Mouse (Mus musculus): ENCODE data around the gene Rnf216. TPM values are rescaled to one million over a fixed set of nuclear protein-coding genes. Genes with fewer than 3 reads are reported as not detected.

The Rnf216 gene
- 8.7 and 9.7 TPM in 2 replicates for polyA plus RNA-seq (2012; rRNA removed)
- polyA plus RNA-seq (2014; fragmentation: Nextera tagmentation; extraction: Ambion mirVana) = 10.8 and 12.3 TPM in 2 replicates

DNA sequence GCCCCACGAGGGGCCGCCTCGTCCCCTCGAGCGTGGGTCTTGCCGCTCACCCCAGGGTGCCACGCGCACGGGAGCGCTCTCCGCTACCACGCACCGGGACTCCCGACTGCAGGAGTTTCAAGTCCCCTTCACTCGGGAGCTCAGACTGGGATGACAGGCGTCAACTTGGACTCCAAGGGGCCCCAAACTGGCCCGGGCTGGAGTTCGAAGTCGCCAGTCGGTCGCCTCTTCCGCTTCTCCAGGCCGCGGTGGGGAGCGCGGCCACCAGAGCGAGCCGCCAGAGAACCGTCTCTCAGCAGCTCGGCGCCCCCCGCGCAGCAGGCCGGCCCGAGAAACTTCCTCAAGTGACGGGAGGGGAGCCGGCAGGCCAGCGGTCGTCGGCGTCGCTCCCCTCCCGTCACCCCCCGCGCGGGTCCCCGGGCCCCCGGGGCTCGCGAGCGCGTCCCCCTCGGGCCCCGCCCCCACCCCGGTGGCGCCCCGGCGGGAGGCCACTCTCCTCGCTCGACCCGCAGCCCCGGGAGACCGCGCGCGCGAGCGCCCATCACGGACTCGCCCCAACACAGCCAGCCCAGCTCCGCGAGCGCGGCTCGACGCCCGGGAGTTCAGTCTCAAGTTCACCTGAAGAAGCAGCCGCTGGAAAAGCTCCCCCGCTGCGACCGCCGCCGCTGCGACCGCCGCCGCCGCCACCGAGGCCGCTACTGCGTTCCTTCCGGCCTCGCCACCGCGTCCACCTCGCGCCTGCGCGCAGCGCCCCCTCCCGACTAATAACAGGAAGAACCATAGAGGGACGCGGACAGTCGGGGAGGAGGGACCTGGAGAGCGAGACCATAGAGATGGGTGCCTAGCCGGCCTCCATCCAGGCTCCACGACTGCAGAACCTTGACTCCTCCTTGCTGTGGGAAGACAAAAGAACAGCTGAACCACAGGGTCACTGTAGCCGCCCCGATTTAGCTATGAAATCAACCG is at the start of gene Rnf216:
Rnf216 (minus strand) TSS at position 714 of the 966 bp plus-strand sequence.
- Histone ChIP-seq H3K9ac (replicated peaks) (peak within 1 kb of the TSS; percentile 86), H3K36me3 (replicated peaks; ENCODE audit: control insufficient read depth, insufficient read depth, low read depth) (no peaks in the 10 kb centered on the region), H3K4me1 (replicated peaks; ENCODE audit: control insufficient read depth in 2 of 2, insufficient read depth in 2 of 2, low read length in 1 of 2) (peaks cover 23 to 25% of the 10 kb centered on the region in 2 experiments), H3K4me3 (ENCODE audit: insufficient read depth in 1 of 2, low read depth in 2 of 2, low read length in 2 of 2) (peak within 1 kb of the TSS; percentile 78 to 93), H3K9me3 (ENCODE audit: control insufficient read depth, low read length) (no peaks in the 10 kb centered on the region; the same call in 1 of the 2 replicates), H3K4me2 (ENCODE audit: low read depth) (peak within 1 kb of the TSS; percentile 94), H3K27me3 (ENCODE audit: control insufficient read depth, insufficient read depth, low read length) (no peaks in the 10 kb centered on the region), H3K27ac (peak within 1 kb of the TSS; percentile 45)
- WGBS (ENCODE audit: insufficient replicate concordance) = 1% methylated on average over 104 of the region's 110 CpGs
- DNase-seq (ENCODE audit: low read depth in 3 of 3, low spot score in 3 of 3) (peak; percentile 82 to 86 (median 86)), ATAC-seq (ENCODE audit: insufficient read depth) (peak; percentile 92)
- peak; percentile 90 for TF ChIP-seq CTCF (IDR thresholded peaks at IDR 0.05; ENCODE audit: low read depth)
- no peak for TF ChIP-seq EP300 (IDR thresholded peaks at IDR 0.05; ENCODE audit: low read depth)

DNA sequence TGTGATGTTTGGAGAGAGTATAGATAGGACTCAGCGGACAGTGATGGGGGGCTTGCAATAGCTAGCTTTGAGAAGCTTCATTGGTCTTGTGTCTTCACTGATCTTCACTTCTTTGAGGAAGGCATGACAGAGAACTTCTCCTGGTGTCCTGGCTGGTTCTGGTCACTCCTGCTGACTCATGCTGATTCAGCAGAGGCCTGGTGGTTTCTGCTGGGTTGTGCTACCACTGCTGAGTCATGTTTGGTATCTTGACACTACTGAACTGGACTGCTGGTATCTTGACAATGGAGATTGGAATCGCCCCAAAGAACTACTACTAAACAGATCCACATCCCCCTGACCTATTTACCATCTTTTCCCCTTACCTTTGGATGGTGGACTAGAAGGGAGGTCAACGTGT is 42.7 kb upstream of the Rnf216 start:
- no peak overlapping the region for H3K4me2 ChIP-seq (ENCODE audit: low read depth)
- no peak overlapping the region for H3K4me3 ChIP-seq (ENCODE audit: insufficient read depth in 1 of 2, low read depth in 2 of 2, low read length in 2 of 2)
- H3K4me1 ChIP-seq (replicated peaks; ENCODE audit: control insufficient read depth in 2 of 2, insufficient read depth in 2 of 2, low read length in 1 of 2) = no peaks in the 10 kb centered on the region
- TF ChIP-seq EP300 (IDR thresholded peaks at IDR 0.05; ENCODE audit: low read depth) = no peak
- H3K36me3 ChIP-seq (replicated peaks; ENCODE audit: control insufficient read depth, insufficient read depth, low read depth) = no peaks in the 10 kb centered on the region
- no peaks in the 10 kb centered on the region for H3K9me3 ChIP-seq (ENCODE audit: control insufficient read depth, low read length)
- ATAC-seq (ENCODE audit: insufficient read depth) (no peak), DNase-seq (ENCODE audit: low read depth in 3 of 3, low spot score in 3 of 3) (no peak)
- 68% methylated on average over 3 of the region's 3 CpGs for WGBS (ENCODE audit: insufficient replicate concordance)
- no peak overlapping the region for H3K27ac ChIP-seq
- peaks cover 13% of the 10 kb centered on the region for H3K27me3 ChIP-seq (ENCODE audit: control insufficient read depth, insufficient read depth, low read length)
- H3K9ac ChIP-seq (replicated peaks) = no peak overlapping the region

DNA sequence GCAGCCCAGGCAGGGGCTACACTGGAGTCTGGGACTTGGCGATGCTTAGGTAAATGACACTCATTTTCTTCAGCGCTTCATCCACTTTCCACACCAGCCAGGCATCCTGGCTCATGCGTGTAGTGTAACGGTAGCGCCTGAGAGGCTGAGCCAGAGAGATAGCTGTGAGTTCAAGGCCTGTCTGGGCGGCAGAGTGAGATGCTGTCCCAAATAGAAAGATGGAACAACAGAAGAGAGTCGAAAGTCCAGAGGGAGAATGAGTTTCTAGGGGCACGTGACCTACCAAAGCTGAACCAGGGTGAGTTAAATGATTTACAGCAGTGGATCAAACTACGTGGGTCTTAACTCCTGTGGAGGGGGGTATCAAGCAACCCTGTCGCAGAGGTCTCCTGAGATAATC is 41.0 kb upstream of the Rnf216 start:
- DNase-seq (ENCODE audit: low read depth in 3 of 3, low spot score in 3 of 3) (no peak), ATAC-seq (ENCODE audit: insufficient read depth) (no peak)
- no peak overlapping the region for H3K9ac ChIP-seq (replicated peaks)

DNA sequence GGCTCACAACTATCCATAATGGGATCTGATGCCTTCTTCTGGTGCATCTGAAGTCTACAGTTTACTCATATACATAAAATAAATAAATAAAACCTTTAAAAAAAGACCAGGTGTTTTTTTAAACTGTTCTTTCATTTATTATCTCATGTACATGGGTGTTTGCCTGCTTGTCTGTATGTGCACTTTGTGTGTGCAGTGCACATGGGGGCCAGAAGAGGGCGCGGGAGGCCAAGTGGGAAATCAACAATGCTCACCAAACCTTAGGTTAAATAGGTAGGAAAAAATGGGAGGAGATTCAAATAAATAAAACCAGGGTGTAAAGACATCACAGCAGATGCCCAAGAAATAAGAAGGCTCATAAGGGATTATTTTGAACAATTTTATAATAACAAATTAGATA is 37.2 kb upstream of the Rnf216 start:
- H3K4me1 ChIP-seq (replicated peaks; ENCODE audit: control insufficient read depth in 2 of 2, insufficient read depth in 2 of 2, low read length in 1 of 2) = no peaks in the 10 kb centered on the region
- H3K9ac ChIP-seq (replicated peaks) = no peak overlapping the region
- no peak for ATAC-seq (ENCODE audit: insufficient read depth)
- H3K36me3 ChIP-seq (replicated peaks; ENCODE audit: control insufficient read depth, insufficient read depth, low read depth) = no peaks in the 10 kb centered on the region
- no peak overlapping the region for H3K27ac ChIP-seq
- peaks cover 2% of the 10 kb centered on the region; the same call in 1 of the 2 replicates for H3K9me3 ChIP-seq (ENCODE audit: control insufficient read depth, low read length)
- H3K4me2 ChIP-seq (ENCODE audit: low read depth) = no peak overlapping the region
- no peak overlapping the region for H3K4me3 ChIP-seq (ENCODE audit: insufficient read depth in 1 of 2, low read depth in 2 of 2, low read length in 2 of 2)
- no peak for TF ChIP-seq EP300 (IDR thresholded peaks at IDR 0.05; ENCODE audit: low read depth)
- TF ChIP-seq CTCF (IDR thresholded peaks at IDR 0.05; ENCODE audit: low read depth) = 0 out of 2 replicates have a peak, but pooled peaks have one; percentile 22
- H3K27me3 ChIP-seq (ENCODE audit: control insufficient read depth, insufficient read depth, low read length) = no peaks in the 10 kb centered on the region
- no peak for DNase-seq (ENCODE audit: low read depth in 3 of 3, low spot score in 3 of 3)
- WGBS (ENCODE audit: insufficient replicate concordance) = 64% methylated on average over 2 of the region's 2 CpGs

More for the DNA sequence above, 41.0 kb upstream of the Rnf216 start:
- Histone ChIP-seq H3K4me2 (ENCODE audit: low read depth) (no peak overlapping the region), H3K4me3 (ENCODE audit: insufficient read depth in 1 of 2, low read depth in 2 of 2, low read length in 2 of 2) (no peak overlapping the region), H3K27ac (no peak overlapping the region), H3K9me3 (ENCODE audit: control insufficient read depth, low read length) (peaks cover 2% of the 10 kb centered on the region; the same call in 1 of the 2 replicates), H3K27me3 (ENCODE audit: control insufficient read depth, insufficient read depth, low read length) (peaks cover 13% of the 10 kb centered on the region), H3K36me3 (replicated peaks; ENCODE audit: control insufficient read depth, insufficient read depth, low read depth) (no peaks in the 10 kb centered on the region), H3K4me1 (replicated peaks; ENCODE audit: control insufficient read depth in 2 of 2, insufficient read depth in 2 of 2, low read length in 1 of 2) (no peaks in the 10 kb centered on the region)
- WGBS (ENCODE audit: insufficient replicate concordance) = 71% methylated on average over 10 of the region's 10 CpGs
- TF ChIP-seq CTCF (IDR thresholded peaks at IDR 0.05; ENCODE audit: low read depth) (no peak), EP300 (IDR thresholded peaks at IDR 0.05; ENCODE audit: low read depth) (no peak)

DNA sequence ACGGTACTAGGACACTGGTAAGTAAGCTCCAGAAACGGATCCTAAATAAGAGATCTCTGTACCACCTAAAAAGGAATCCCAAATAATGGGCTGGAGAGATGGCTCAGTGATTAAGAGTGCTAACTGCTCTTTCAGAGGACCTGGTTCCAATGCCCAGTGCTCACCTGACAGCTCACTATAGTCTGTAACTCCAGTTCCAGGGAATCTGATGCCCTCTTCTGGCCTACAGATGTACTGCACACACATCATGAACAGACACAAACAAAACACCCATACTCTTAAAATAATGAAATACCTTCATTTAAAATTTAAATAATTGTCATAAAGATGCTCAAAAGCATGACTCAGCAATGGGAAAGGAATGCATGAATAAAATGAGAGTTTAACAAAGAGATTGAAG is 36.7 kb upstream of the Rnf216 start:
- TF ChIP-seq CTCF (IDR thresholded peaks at IDR 0.05; ENCODE audit: low read depth) (peak; percentile 16; the same call in 1 of the 2 replicates), EP300 (IDR thresholded peaks at IDR 0.05; ENCODE audit: low read depth) (no peak)
- no peaks in the 10 kb centered on the region for H3K27me3 ChIP-seq (ENCODE audit: control insufficient read depth, insufficient read depth, low read length)
- ATAC-seq (ENCODE audit: insufficient read depth) (no peak), DNase-seq (ENCODE audit: low read depth in 3 of 3, low spot score in 3 of 3) (no peak)
- no peak overlapping the region for H3K4me3 ChIP-seq (ENCODE audit: insufficient read depth in 1 of 2, low read depth in 2 of 2, low read length in 2 of 2)
- no peaks in the 10 kb centered on the region for H3K36me3 ChIP-seq (replicated peaks; ENCODE audit: control insufficient read depth, insufficient read depth, low read depth)
- no peak overlapping the region for H3K4me2 ChIP-seq (ENCODE audit: low read depth)
- peaks cover 2% of the 10 kb centered on the region; the same call in 1 of the 2 replicates for H3K9me3 ChIP-seq (ENCODE audit: control insufficient read depth, low read length)
- 73% methylated on average over 2 of the region's 2 CpGs for WGBS (ENCODE audit: insufficient replicate concordance)
- H3K9ac ChIP-seq (replicated peaks) = no peak overlapping the region
- H3K27ac ChIP-seq = no peak overlapping the region
- H3K4me1 ChIP-seq (replicated peaks; ENCODE audit: control insufficient read depth in 2 of 2, insufficient read depth in 2 of 2, low read length in 1 of 2) = no peaks in the 10 kb centered on the region
